Mouse (Mus musculus) heart, embryonic 14.5 days (tissue): ENCODE measurements around the gene Hecw2. TPM values are rescaled to one million over a fixed set of nuclear protein-coding genes. Genes with fewer than 3 reads are reported as not detected.

ENCODE experiments used
- ATAC-seq: fragments of 200-750 bp; cut with Nextera tagmentation; 2 replicates; pipeline ENCODE4 v1.8.0; 2017; ENCODE audit warnings: low read depth, moderate TSS enrichment; ENCODE audit not compliant: insufficient number of reproducible peaks, insufficient read depth, low FRiP score
- H3K27ac ChIP-seq, 2 experiments: fragments of 200-500 bp in 1 of 2; fragments of 300-500 bp in 1 of 2; sonication (generic) in 1 of 2; replicated peaks in 1 of 2; 2 replicates each; pipeline ENCODE4 v1.5.1; 2012 to 2014; ENCODE audit warnings: low read depth in 2 of 2, low read length in 2 of 2, control low read depth in 1 of 2, mild to moderate bottlenecking in 1 of 2, mixed read lengths in 1 of 2; ENCODE audit not compliant: control insufficient read depth in 1 of 2, insufficient read depth in 1 of 2
- H3K27me3 ChIP-seq: fragments of 300-500 bp; sonication (generic); 2 replicates; pipeline ENCODE4 v1.6.1; 2014; ENCODE audit warnings: mild to moderate bottlenecking, low read length, control low read depth; ENCODE audit not compliant: control insufficient read depth, insufficient read depth
- H3K36me3 ChIP-seq: fragments of 300-500 bp; sonication (generic); 2 replicates; pipeline ENCODE4 v1.6.1; 2014; ENCODE audit warnings: mild to moderate bottlenecking, control low read depth, low read length, mixed read lengths; ENCODE audit not compliant: control insufficient read depth, insufficient read depth
- H3K4me1 ChIP-seq, 2 experiments: fragments of 200-500 bp in 1 of 2; fragments of 300-500 bp in 1 of 2; sonication (generic) in 1 of 2; 2 replicates each; pipeline ENCODE4 v1.6.1; 2012 to 2014; ENCODE audit warnings: low read length in 2 of 2, control low read depth in 1 of 2, mixed read lengths in 1 of 2; ENCODE audit not compliant: control insufficient read depth in 2 of 2, insufficient read depth in 2 of 2
- H3K4me2 ChIP-seq: fragments of 300-500 bp; sonication (generic); 2 replicates; pipeline ENCODE4 v1.6.1; 2014; ENCODE audit warnings: mild to moderate bottlenecking, low read length
- H3K4me3 ChIP-seq, 2 experiments: fragments of 200-500 bp in 1 of 2; fragments of 300-500 bp in 1 of 2; sonication (generic) in 1 of 2; 2 replicates each; pipeline ENCODE4 v1.5.1; 2012 to 2014; ENCODE audit warnings: low read length in 2 of 2, mild to moderate bottlenecking in 2 of 2, control low read depth in 1 of 2, low read depth in 1 of 2, moderate library complexity in 1 of 2; ENCODE audit not compliant: control insufficient read depth in 1 of 2, insufficient read depth in 1 of 2
- H3K9ac ChIP-seq: fragments of 300-500 bp; sonication (generic); 2 replicates; pipeline ENCODE4 v1.6.1; 2014; ENCODE audit warnings: mild to moderate bottlenecking, low read length
- H3K9me3 ChIP-seq: fragments of 300-500 bp; sonication (generic); 2 replicates; pipeline ENCODE4 v1.6.1; 2016; ENCODE audit warnings: low read length, control low read depth; ENCODE audit not compliant: control insufficient read depth
- WGBS: fragments of 180-500 bp; shearing (Covaris S2); extraction: QIAGEN DNeasy Blood & Tissue Kit; methylation state at CpG from one replicate; pipeline ENCODE4 v1.1.7; 2014; 5-methylcytosine and 5-hydroxymethylcytosine counted together
- polyA plus RNA-seq: library from polyadenylated mRNA; unstranded; fragments of >200 nt; fragmentation: Nextera tagmentation; extraction: Ambion mirVana; gene quantifications from 2 replicates; pipeline ENCODE4 v1.2.1, GENCODE M21; 2014

Gene Hecw2
- 5.1 and 5.7 TPM in 2 replicates for polyA plus RNA-seq

- no peaks in the 10 kb centered on the region for H3K36me3 ChIP-seq
- H3K27me3 ChIP-seq: no peaks in the 10 kb centered on the region
- peaks cover 0 to 4% of the 10 kb centered on the region in 2 experiments; a peak in 2 of 4 replicates for H3K4me1 ChIP-seq
- peak within 1 kb of the TSS; percentile 77 for H3K4me2 ChIP-seq
- peak within 1 kb of the TSS; percentile 53 to 83 for H3K27ac ChIP-seq
- H3K9me3 ChIP-seq: no peaks in the 10 kb centered on the region
- WGBS: under 1% methylated on average over 38 of the region's 38 CpGs
- peak within 1 kb of the TSS; percentile 89 for H3K9ac ChIP-seq
- peak; percentile 81 for ATAC-seq
- H3K4me3 ChIP-seq: peak within 1 kb of the TSS; percentile 89 to 94
These were observed at the start of gene Hecw2 for GRCm38 (mm10) chr1:54194954-54195305. TSS of gene Hecw2 (minus strand) at chr1:54195168.

GRCm38 (mm10) chr1:54242722-54243121, 47.8 kb upstream of the Hecw2 start:
- H3K9me3 ChIP-seq: no peaks in the 10 kb centered on the region
- no peak overlapping the region for H3K27ac ChIP-seq
- no peak overlapping the region for H3K4me2 ChIP-seq
- no peak overlapping the region for H3K4me3 ChIP-seq
- H3K4me1 ChIP-seq: no peaks in the 10 kb centered on the region
- no peak overlapping the region for H3K9ac ChIP-seq
- no peaks in the 10 kb centered on the region for H3K27me3 ChIP-seq
- no peak for ATAC-seq
- H3K36me3 ChIP-seq: no peaks in the 10 kb centered on the region
- WGBS: 90% methylated on average over 4 of the region's 4 CpGs

- ATAC-seq: no peak
- H3K36me3 ChIP-seq: no peaks in the 10 kb centered on the region
- 94% methylated on average over 3 of the region's 3 CpGs for WGBS
- H3K4me1 ChIP-seq: no peaks in the 10 kb centered on the region
- no peak overlapping the region for H3K4me3 ChIP-seq
- no peak overlapping the region for H3K9ac ChIP-seq
- no peaks in the 10 kb centered on the region for H3K9me3 ChIP-seq
- H3K27ac ChIP-seq: no peak overlapping the region
- H3K4me2 ChIP-seq: no peak overlapping the region
- no peaks in the 10 kb centered on the region for H3K27me3 ChIP-seq
These were observed 25.3 kb upstream of the Hecw2 start for GRCm38 (mm10) chr1:54220273-54220672.

- peak; percentile 73 for ATAC-seq
- Histone ChIP-seq H3K4me3 (peak overlapping the region; percentile 89 to 94), H3K9me3 (no peaks in the 10 kb centered on the region), H3K4me2 (peak overlapping the region; percentile 77), H3K27ac (peak overlapping the region; percentile 53 to 83), H3K36me3 (no peaks in the 10 kb centered on the region), H3K4me1 (peaks cover 0 to 4% of the 10 kb centered on the region in 2 experiments; a peak in 2 of 4 replicates), H3K27me3 (no peaks in the 10 kb centered on the region), H3K9ac (peak overlapping the region; percentile 89)
- under 1% methylated on average over 95 of the region's 104 CpGs for WGBS
These were observed 600 bp downstream of the Hecw2 start for GRCm38 (mm10) chr1:54194183-54194953.

GRCm38 (mm10) chr1:54193191-54193770, 1.7 kb downstream of the Hecw2 start:
- no peak overlapping the region for H3K9ac ChIP-seq
- WGBS: 59% methylated on average over 7 of the region's 7 CpGs
- H3K4me2 ChIP-seq: peak overlapping the region; percentile 77
- peak overlapping the region in 1 of 2 experiments; percentile 89; a peak in 1 of 4 replicates for H3K4me3 ChIP-seq
- no peak overlapping the region for H3K27ac ChIP-seq
- H3K27me3 ChIP-seq: no peaks in the 10 kb centered on the region
- H3K9me3 ChIP-seq: no peaks in the 10 kb centered on the region
- peaks cover 0 to 4% of the 10 kb centered on the region in 2 experiments; a peak in 2 of 4 replicates for H3K4me1 ChIP-seq
- ATAC-seq: no peak
- no peaks in the 10 kb centered on the region for H3K36me3 ChIP-seq

GRCm38 (mm10) chr1:54187579-54187978, 7.4 kb downstream of the Hecw2 start:
- 22% methylated on average over 4 of the region's 4 CpGs for WGBS
- H3K9me3 ChIP-seq: no peaks in the 10 kb centered on the region
- H3K27ac ChIP-seq: peak overlapping the region; percentile 19 to 25; a peak in 2 of 4 replicates
- no peaks in the 10 kb centered on the region for H3K36me3 ChIP-seq
- no peak overlapping the region for H3K9ac ChIP-seq
- H3K27me3 ChIP-seq: no peaks in the 10 kb centered on the region
- H3K4me1 ChIP-seq: peaks cover 8 to 16% of the 10 kb centered on the region in 2 experiments
- H3K4me3 ChIP-seq: no peak overlapping the region
- peak overlapping the region; percentile 7; the same call in 1 of the 2 replicates for H3K4me2 ChIP-seq
- ATAC-seq: no peak

GRCm38 (mm10) chr1:54186347-54186746, 8.6 kb downstream of the Hecw2 start:
- no peak for ATAC-seq
- no peak overlapping the region for H3K4me2 ChIP-seq
- 18% methylated on average over 3 of the region's 3 CpGs for WGBS
- no peak overlapping the region for H3K27ac ChIP-seq
- peaks cover 8 to 16% of the 10 kb centered on the region in 2 experiments for H3K4me1 ChIP-seq
- H3K9me3 ChIP-seq: no peaks in the 10 kb centered on the region
- no peak overlapping the region for H3K4me3 ChIP-seq
- H3K27me3 ChIP-seq: no peaks in the 10 kb centered on the region
- no peak overlapping the region for H3K9ac ChIP-seq
- no peaks in the 10 kb centered on the region for H3K36me3 ChIP-seq
